Mouse (Mus musculus) erythroblast, adult 5-6 weeks (primary cell): ENCODE results near the gene Gm10181. TPM values are rescaled to one million over a fixed set of nuclear protein-coding genes. Genes with fewer than 3 reads are reported as not detected.
"Not testable (repeated sequence)": the region's sequence is repeated elsewhere in the genome, so short reads cannot be mapped to it uniquely, and the experiment has no call there.

Experiments
- ATAC-seq: replicated peaks from 2 replicates; pipeline ENCODE4 v1.8.0; 2016; ENCODE audit warnings: moderate number of reproducible peaks, mild to moderate bottlenecking, moderate TSS enrichment, inconsistent platforms; ENCODE audit not compliant: poor library complexity, low FRiP score, severe bottlenecking
- total RNA-seq, 2 experiments: library from RNA; stranded (forward) in 1 of 2; stranded (reverse) in 1 of 2; fragments of 150-400 nt in 1 of 2; fragments of 200-764, 138-1000 nt in 1 of 2; gene quantifications; 2 replicates each; pipeline versions ENCODE4 v1.2.3 to v1.2.4; 2015 to 2017; ENCODE audit warnings: low replicate concordance in 2 of 2

Gene Gm10181
- total RNA-seq (2015; ENCODE audit: low replicate concordance) (not detected in 2 replicates), total RNA-seq (2017; ENCODE audit: low replicate concordance) (not detected in 2 replicates)

DNA sequence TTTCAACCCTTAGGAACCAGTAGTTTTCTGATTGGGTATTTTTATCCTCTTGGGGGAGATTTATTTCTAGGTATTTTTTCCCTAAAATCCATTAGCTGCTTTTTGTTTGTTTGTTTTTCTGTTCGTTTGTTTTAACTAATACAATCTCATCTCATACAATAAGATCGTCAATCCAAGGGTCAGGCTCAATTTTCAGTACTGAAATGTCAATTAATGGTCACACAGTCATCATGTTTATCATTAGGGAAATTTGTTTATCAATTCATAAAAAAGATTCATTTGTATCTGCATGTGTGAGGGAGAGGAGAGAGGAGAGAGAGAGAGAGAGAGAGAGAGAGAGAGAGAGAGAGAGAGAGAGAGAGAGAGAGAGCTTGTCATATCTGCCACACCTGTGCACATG lies at the start of gene Gm10181:
Gene Gm10181 (plus strand): TSS at position 301 of the 400 bp plus-strand sequence.
- no peak for ATAC-seq

DNA sequence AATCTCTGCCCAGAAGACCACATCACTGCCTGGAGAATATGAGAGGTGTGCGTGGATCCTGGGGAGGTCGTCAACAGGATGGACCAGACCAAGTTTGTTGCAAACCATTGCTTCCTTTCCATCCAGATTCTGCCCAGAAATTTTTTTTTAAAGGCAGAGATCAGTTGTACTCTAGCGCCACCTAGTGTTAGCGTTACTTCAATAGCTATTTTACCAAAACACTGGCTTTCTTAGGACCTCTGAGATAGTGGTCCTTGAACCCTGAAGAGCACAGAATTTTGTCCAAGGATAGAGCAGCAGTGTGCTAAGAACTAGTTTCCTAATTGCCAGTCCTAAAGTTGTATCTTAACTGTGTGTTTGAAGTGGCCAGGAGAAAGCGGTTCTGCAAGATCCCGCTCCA lies 47.6 kb upstream of the Gm10181 start:
- peak; percentile 64 for ATAC-seq

DNA sequence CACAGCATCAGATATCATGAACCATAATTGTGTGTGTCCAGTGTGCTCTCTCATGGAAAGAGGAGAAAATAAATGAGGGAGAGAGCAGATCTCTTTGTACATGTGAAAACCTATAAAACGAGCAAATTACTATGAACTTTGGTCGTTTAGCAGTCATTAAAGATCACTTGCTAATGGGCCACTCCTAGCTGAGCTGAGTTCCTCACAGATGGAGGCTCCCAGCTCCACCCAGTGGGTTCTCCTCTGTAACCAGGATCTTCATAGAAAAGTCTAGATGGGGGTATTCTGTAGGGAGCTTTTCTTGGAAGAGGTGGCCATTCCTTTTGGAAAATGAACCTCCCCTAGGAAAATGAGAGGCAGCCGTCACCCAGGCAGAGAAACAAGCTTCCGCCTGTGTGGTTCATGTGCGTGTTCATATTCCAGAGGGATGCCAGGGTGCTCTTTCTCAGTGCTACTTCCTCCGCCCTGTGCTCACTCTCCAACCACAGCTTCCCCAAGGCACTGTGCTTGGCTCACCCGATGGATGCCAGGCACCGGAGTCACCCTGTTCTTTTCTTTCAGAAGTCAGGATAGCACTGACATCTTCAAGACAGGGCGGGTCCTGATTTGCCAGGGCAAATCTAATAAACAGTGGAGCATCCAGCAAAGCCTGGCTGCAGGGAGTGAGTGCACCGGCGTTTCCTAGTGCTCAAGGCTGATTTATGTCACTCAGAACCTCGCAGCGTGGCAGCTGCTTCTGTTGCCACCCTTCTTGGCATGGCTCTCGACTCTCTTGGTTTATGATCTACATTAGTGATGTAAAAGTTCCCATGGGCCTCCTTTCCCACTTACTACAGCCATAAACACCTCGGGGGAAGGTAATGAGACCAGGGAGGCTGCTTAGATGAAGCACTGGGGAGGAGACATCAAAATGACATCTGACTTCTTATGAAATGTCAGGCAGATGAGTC lies 46.8 kb upstream of the Gm10181 start:
- ATAC-seq = no peak

DNA sequence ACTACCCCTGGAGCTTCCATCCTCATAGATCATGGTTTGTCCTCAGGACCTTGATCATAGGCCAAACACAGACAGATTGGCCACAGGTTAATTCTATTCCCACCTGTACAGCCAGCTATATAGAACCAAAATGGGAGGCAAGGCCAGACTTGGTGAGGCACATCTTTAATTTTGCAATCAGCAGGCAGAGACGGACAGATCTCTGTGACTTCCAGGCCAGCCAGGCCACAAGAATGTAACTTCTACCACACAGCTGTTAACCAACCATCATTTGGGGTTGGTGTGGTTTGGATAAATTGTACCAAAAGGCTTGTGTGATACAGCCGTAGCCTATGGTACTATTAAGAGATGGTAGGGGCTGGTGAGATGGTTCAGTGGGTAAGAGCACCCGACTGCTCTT lies 44.9 kb upstream of the Gm10181 start:
- no peak for ATAC-seq

DNA sequence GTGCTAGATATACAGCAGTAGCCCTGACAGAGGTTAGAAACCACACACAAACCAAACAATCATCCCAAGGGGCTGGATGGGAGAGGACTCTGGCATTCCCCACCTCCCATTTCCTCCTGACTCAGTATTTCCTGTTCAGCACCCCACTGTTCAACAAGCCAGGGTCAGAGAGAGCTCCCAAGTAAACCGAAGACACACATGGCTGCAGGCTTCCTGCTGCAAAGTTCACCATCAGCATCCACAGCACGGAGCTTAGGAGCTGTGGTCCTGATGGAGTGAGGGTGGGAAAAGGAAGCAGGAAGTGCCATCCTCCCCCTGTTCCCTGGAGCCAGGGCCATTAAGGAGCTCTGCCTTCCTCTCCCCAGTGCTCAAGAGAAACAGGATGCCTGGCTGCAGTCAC lies 40.9 kb upstream of the Gm10181 start:
- 0 out of 2 replicates have a peak, but pooled peaks have one; percentile 25 for ATAC-seq

DNA sequence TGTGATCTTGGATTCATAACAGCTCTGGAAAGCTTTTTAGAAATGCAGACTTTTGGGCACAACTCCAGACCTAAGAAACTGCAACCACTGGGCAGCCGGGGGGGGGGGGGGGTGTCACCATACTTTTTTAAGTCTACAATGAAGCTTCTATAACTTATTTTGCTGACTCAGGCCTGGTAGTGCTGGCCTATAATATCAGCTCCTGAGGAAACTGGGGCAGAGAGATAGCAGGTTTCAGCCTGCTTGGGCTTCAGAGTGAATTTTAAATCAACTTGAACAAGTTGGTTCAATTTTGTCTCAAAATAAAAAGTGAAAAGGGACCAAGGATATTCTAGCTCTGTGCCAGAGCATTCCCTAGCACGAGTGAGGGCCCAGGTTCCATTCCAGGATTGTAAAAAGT lies 40.3 kb upstream of the Gm10181 start:
- peak; percentile 67 for ATAC-seq

DNA sequence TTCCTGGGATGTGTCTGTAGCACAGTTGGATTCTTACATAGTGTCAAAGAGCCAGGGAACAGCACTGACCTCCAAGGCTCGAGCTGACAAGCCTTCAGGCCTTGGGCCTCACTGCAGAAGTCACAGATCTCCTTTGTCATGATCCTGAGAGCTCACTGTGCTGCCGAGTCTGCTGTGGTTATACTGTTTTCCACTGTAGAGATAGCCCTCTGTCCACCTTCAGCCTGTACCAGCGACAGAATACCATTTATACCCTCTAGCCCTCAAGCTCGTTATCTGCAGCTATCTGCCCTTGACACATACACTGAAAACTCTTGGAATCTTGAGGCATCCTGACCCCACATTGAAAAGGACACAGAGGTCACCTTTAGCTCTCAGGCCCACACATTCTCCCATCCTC lies 37.3 kb upstream of the Gm10181 start:
- no peak for ATAC-seq

DNA sequence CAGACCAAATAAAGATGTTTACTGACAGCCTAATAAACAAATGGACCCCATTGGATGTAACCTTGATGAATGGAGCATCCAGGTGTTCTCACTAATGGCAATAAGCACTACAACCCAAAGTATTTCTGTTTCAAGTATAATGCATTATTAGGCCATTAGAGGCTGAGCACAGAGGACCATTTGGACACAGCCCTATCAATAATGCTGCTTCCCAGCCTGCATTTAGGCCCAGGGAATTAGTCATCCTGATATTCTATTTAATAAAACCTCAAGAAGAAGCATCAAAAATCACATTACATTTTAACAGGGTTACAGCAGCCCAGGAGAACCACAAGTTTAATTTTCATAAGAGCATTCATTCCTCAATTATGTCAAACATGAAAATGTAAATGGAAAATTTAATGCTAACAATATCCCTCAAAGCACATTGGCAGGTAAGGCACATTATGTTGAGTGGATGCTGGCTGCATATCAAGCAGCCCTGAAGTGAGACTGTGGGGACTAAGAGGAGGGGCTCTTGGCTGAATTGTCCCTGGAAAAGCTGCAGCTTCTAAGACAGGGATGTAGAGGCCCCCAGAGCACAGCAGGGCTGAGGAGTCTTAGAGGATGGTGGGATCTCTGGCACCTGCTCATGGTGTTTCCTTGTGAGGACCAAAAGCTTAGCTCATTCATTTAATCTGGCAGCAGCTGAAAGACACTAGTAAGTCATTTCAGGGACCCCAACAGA lies 33.4 kb upstream of the Gm10181 start:
- no peak for ATAC-seq

DNA sequence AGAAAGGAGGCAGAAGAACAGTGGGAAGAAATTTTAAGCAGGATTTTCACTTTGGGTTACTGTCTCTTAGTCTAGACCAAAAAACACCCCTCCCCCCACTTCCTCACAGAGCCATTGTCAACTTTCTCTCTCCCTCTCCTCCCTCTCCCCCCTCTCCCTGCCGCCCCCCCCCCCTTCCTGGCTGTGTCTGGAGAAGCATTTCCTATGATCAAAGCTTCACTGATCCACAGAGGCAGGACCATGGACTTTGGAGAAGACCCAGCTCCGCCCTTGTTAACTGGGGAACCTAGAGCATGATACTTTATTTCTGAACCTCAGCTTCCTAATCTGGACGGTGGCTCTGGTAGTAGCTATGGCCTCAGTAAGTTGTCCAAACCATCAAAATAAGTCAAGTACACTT lies 30.5 kb upstream of the Gm10181 start:
- no peak for ATAC-seq

DNA sequence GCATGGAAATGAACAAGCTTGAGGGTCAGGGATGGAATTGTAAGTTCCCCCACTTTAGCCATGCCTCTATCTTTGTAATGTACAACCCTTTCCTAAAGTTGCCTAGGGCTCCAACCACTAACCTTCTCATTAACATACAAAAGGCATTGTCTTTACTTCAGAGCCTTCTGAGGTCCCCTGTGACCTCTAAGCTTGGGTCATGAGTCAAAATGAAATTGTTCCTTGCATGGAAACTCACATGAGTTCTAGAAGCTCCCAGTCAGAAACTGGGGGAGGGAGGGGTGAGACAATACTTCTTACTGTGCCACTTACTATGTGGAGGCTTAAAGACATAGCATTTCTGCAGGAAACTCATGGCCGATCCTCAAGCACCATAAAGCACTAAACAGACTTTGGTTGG lies 16.6 kb upstream of the Gm10181 start:
- no peak for ATAC-seq

DNA sequence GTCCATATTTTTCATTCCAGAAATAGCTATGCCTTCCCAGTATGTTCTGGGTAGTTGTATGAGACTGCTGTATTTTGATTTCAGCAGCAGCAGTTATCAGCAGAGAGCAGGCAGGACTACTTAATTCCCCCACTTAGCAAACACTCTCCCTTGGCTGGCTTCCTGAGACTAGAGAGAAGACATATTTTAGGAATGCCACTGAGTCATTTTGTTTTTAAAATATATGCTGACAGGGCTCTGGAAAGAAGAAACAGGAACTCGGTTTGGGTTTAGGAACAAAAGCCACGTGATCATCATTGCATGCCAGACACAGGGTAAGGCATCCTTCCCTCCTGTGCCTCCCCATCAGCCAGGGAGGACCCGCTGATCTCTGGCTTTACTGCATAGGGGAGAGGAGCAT lies 13.2 kb upstream of the Gm10181 start:
- no peak for ATAC-seq

DNA sequence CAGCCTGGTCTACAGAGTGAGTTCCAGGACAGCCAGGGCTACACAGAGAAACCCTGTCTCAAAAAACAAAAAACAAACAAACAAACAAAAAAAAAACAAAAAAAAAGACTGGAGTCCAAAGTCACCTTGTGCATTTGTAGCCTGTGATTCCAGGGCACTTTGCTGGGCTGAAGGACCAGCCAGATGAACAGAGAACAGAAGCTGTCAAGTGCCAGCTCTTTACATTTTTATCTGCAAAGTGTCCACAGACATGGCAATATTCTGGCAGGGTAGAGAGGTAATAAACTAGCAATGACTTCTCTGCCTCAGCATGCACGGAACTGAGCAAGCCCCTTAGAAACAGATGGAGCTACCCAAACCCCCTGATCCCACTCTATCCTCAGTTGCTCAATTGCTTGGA lies 12.7 kb upstream of the Gm10181 start:
- ATAC-seq = no peak

DNA sequence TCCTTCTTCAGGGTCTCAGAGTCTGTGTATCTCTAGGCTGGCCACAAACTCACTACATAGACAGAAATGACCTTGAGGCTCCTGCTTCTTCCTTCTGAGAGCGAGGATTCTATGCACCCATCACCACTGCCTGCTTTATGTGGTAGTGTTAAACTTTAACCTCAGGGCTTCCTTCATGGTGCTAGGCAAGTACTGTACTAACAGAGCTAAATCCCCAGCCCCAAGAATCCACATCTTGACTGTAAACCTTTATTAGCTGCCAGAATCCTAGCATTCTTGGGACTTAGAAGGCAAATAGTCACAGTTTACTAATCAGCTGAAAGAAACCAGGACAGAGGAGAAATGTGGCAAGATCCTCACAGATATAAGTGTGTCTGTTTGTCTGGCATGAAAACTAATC lies 1.6 kb downstream of the Gm10181 start:
- no peak for ATAC-seq

DNA sequence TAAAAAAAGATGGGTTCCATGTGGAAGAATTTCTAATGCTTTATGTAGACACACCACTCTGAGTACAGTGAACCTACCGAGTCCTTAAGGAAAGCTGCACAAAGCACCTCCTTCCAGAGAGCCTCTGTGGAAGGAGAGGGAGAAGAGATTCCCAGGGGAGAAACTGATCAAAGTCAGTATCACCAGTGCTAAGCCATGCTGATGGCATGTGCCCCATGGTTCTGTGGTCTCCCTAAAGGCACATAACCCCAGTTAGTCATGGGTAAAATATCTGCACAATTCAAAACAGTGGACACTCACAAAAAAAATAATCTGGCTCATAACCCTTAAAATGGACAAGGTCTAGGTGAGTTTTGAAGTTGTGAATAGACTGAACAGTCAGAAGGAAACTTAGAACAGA lies 13.7 kb downstream of the Gm10181 start:
- ATAC-seq = no peak

DNA sequence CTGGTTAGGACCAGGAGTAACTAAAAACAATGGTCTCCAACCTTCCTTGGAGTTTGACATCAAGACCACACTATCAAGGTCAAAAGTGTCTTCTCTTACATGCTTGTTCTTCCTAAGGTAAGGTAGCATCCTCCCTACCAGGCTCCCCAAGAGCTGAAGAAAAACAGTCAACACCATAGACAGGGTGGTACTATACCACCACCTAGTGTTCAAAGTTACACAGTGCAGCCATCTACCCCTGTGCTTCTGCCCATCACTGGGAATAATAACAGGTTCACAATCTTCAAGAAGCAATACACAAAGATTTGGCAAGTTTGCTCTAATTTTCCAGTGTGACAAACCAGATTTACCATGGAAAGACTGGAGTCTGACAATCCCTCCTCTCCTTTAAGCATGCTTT lies 15.4 kb downstream of the Gm10181 start:
- ATAC-seq = peak; percentile 96

DNA sequence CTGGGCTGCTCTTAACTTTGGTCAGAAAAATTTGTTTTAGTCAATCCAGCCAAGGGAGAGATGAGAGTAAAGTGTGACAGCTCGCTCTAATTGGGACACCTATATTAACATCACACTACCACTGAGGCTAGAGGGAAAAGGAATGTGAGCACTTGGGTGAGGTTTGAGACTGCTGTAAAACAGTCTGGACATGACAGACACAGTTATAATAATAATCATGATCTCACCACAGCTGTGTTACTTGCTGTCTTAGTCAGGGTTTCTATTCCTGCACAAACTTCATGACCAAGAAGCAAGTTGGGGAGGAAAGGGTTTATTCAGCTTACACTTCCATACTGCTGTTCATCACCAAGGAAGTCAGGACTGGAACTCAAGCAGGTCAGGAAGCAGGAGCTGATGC lies 34.4 kb downstream of the Gm10181 start:
- not testable (repeated sequence) for ATAC-seq

DNA sequence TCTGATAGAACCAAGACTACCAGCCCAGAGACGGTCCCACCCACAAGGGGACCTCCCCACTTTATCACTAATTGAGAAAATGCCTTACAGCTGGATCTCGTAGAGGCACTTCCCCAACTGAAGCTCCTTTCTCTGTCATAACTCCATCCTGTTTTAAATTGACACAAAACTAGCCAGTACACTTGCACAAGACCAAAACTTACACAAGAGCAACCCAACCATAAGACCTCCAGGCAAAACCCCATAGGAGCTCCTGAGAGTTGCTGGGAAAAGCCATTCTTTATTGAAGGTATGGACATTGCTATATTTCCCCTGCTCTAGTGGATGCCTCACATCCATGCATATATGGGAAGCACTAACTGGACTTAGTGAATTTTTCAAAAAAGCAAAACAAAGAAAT lies 34.8 kb downstream of the Gm10181 start:
- ATAC-seq = no peak

DNA sequence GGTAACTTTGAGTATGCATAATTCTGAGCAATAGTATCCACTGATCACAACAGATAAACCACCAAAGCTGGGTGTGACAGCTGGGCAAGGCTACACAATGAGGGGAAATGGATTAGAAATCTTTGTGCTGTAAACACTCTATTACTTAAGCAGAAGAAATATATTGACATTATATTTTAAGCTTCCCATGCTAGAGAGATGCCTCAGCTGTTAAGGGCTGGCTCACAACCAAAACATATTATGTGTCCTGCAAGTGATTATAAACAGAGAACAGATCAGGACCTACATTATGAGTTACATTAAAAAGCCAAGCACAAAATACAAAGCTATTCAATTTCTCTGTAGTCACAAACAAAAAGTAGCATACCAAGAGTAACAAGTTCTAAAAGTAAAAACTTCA lies 43.0 kb downstream of the Gm10181 start:
- no peak for ATAC-seq

DNA sequence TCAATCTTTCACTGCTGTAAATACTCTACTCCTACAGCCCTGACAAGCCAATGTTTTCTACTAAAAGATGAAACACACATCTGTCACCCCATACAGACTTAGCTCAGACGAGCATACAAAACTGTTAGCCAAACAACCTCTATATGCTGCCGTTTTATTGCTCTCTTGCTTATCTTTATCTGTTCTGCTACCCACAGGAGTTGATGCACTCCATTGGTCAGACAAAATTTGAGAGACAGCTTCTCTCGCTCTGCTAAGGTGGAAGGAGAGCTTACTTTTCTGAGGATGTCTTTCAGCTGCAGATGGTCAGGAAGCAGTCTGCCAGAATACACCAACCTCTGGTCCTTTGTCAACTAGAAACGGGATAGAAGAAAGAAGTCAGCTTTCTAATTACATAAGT lies 43.7 kb downstream of the Gm10181 start:
- no peak for ATAC-seq

DNA sequence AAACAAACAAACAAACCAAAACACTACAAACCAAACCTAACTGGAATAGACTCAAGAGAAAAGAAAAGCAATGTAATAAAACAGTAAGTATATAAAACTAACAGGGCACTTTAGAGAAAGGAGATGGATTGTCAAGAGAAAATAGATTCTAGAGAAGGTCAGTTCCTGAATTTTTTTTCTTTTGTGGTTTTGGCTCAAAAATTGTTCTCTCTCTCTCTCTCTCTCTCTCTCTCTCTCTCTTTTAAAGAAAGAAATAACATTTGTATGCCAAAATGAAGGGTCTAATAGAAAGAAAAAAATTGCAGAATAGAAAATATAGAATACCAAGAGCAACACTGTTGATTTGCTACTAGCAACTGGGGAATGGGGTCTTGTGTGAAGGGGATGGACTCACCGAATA lies 49.7 kb downstream of the Gm10181 start:
- ATAC-seq = no peak
